Mouse (Mus musculus) intestine, postnatal 0 days (tissue): ENCODE measurements around the gene Polr1b. TPM values are rescaled to one million over a fixed set of nuclear protein-coding genes. Genes with fewer than 3 reads are reported as not detected.

Source experiments
- ATAC-seq: fragments of 200-750 bp; cut with Nextera tagmentation; 2 replicates; pipeline ENCODE4 v1.8.0; 2017; ENCODE audit warnings: mild to moderate bottlenecking, moderate TSS enrichment, moderate library complexity
- H3K27ac ChIP-seq: fragments of 300-500 bp; sonication (generic); 2 replicates; pipeline ENCODE4 v1.5.1; 2014; ENCODE audit warnings: mild to moderate bottlenecking, low read depth, low read length, moderate library complexity
- H3K27me3 ChIP-seq: fragments of 300-500 bp; sonication (generic); replicated peaks from 2 replicates; pipeline ENCODE4 v1.6.1; 2014; ENCODE audit warnings: low read length, mixed read lengths; ENCODE audit not compliant: control insufficient read depth, insufficient read depth
- H3K36me3 ChIP-seq: fragments of 300-500 bp; sonication (generic); 2 replicates; pipeline ENCODE4 v1.6.1; 2014; ENCODE audit warnings: mild to moderate bottlenecking, moderate library complexity; ENCODE audit not compliant: control insufficient read depth, insufficient read depth
- H3K4me1 ChIP-seq: fragments of 300-500 bp; sonication (generic); replicated peaks from 2 replicates; pipeline ENCODE4 v1.6.1; 2014; ENCODE audit warnings: antibody characterized with exemption, low read length, mixed read lengths; ENCODE audit not compliant: control insufficient read depth, insufficient read depth
- H3K4me2 ChIP-seq: fragments of 300-500 bp; sonication (generic); replicated peaks from 2 replicates; pipeline ENCODE4 v1.6.1; 2014; ENCODE audit warnings: low read depth, mild to moderate bottlenecking, moderate library complexity
- H3K4me3 ChIP-seq: fragments of 300-500 bp; sonication (generic); 2 replicates; pipeline ENCODE4 v1.5.1; 2014; ENCODE audit warnings: low read depth, low read length
- H3K9ac ChIP-seq: fragments of 300-500 bp; sonication (generic); 2 replicates; pipeline ENCODE4 v1.6.1; 2014; ENCODE audit warnings: mild to moderate bottlenecking, low read depth, low read length
- H3K9me3 ChIP-seq: fragments of 300-500 bp; sonication (generic); 2 replicates; pipeline ENCODE4 v1.6.1; 2016; ENCODE audit warnings: mixed run types; ENCODE audit not compliant: control insufficient read depth
- CTCF ChIP-seq: sonication (generic); IDR thresholded peaks from 2 replicates; pipeline ENCODE4 v1.5.1; 2016; ENCODE audit warnings: low read depth, mild to moderate bottlenecking, control low read depth, antibody characterized with exemption, moderate library complexity
- WGBS: fragments of 180-500 bp; shearing (Covaris S2); extraction: QIAGEN DNeasy Blood & Tissue Kit; methylation state at CpG from one replicate; pipeline ENCODE4 v1.1.7; 2014; 5-methylcytosine and 5-hydroxymethylcytosine counted together
- polyA plus RNA-seq: library from polyadenylated mRNA; unstranded; fragments of >200 nt; fragmentation: Nextera tagmentation; extraction: Ambion mirVana; gene quantifications from 2 replicates; pipeline ENCODE4 v1.2.1, GENCODE M21; 2015

Polr1b gene
- polyA plus RNA-seq, 1 experiment from 2014 or later: 5.3 TPM

GRCm38 (mm10) chr2:129148836-129149235 is 48.0 kb downstream of the Polr1b start:
- no peak overlapping the region for H3K4me2 ChIP-seq
- H3K4me1 ChIP-seq: no peaks in the 10 kb centered on the region
- no peak for TF ChIP-seq CTCF
- no peaks in the 10 kb centered on the region for H3K27me3 ChIP-seq
- no peak overlapping the region for H3K9ac ChIP-seq
- H3K27ac ChIP-seq: no peak overlapping the region
- H3K36me3 ChIP-seq: no peaks in the 10 kb centered on the region
- no peak overlapping the region for H3K4me3 ChIP-seq
- 72% methylated on average over 2 of the region's 2 CpGs for WGBS
- H3K9me3 ChIP-seq: no peaks in the 10 kb centered on the region
- no peak for ATAC-seq

GRCm38 (mm10) chr2:129150386-129150785 is 49.6 kb downstream of the Polr1b start:
- Histone ChIP-seq H3K27me3 (no peaks in the 10 kb centered on the region), H3K27ac (no peak overlapping the region), H3K4me3 (no peak overlapping the region), H3K4me2 (no peak overlapping the region), H3K9ac (no peak overlapping the region), H3K36me3 (no peaks in the 10 kb centered on the region), H3K9me3 (no peaks in the 10 kb centered on the region), H3K4me1 (no peaks in the 10 kb centered on the region)
- ATAC-seq: no peak
- TF ChIP-seq CTCF: no peak
- WGBS: 78% methylated on average over 5 of the region's 5 CpGs

- Histone ChIP-seq H3K36me3 (no peaks in the 10 kb centered on the region), H3K4me2 (no peak overlapping the region), H3K9me3 (no peaks in the 10 kb centered on the region), H3K27ac (no peak overlapping the region), H3K27me3 (no peaks in the 10 kb centered on the region), H3K4me3 (no peak overlapping the region), H3K4me1 (no peaks in the 10 kb centered on the region), H3K9ac (no peak overlapping the region)
- no peak for ATAC-seq
- WGBS: 76% methylated on average over 9 of the region's 9 CpGs
- TF ChIP-seq CTCF: no peak
Measured at GRCm38 (mm10) chr2:129151111-129151510, 50.3 kb downstream of the Polr1b start.

- no peak overlapping the region for H3K27ac ChIP-seq
- no peaks in the 10 kb centered on the region for H3K4me1 ChIP-seq
- H3K27me3 ChIP-seq: no peaks in the 10 kb centered on the region
- peak; percentile 39; the same call in 1 of the 2 replicates for TF ChIP-seq CTCF
- H3K4me3 ChIP-seq: no peak overlapping the region
- no peak overlapping the region for H3K4me2 ChIP-seq
- no peak for ATAC-seq
- whole genome bisulfite sequencing: 70% methylated on average over 1 of the region's 1 CpGs
- H3K36me3 ChIP-seq: no peaks in the 10 kb centered on the region
- H3K9ac ChIP-seq: no peak overlapping the region
- no peaks in the 10 kb centered on the region for H3K9me3 ChIP-seq
Measured at GRCm38 (mm10) chr2:129152751-129153150, 52.0 kb downstream of the Polr1b start.

GRCm38 (mm10) chr2:129164815-129165214 is 64.0 kb downstream of the Polr1b start:
- no peak for TF ChIP-seq CTCF
- ATAC-seq: no peak
- 64% methylated on average over 5 of the region's 5 CpGs for WGBS
- Histone ChIP-seq H3K9ac (no peak overlapping the region), H3K4me1 (no peaks in the 10 kb centered on the region), H3K36me3 (no peaks in the 10 kb centered on the region), H3K9me3 (no peaks in the 10 kb centered on the region), H3K4me3 (no peak overlapping the region), H3K27me3 (no peaks in the 10 kb centered on the region), H3K4me2 (no peak overlapping the region), H3K27ac (no peak overlapping the region)

- ATAC-seq: no peak
- Histone ChIP-seq H3K36me3 (no peaks in the 10 kb centered on the region), H3K27ac (no peak overlapping the region), H3K4me1 (no peaks in the 10 kb centered on the region), H3K9ac (no peak overlapping the region), H3K9me3 (no peaks in the 10 kb centered on the region), H3K4me3 (no peak overlapping the region), H3K27me3 (no peaks in the 10 kb centered on the region), H3K4me2 (no peak overlapping the region)
- TF ChIP-seq CTCF: no peak
- WGBS: 63% methylated on average over 10 of the region's 10 CpGs
Measured at GRCm38 (mm10) chr2:129166466-129167463, 66.0 kb downstream of the Polr1b start.
